Mouse (Mus musculus) myocyte (in vitro differentiated cells): ENCODE measurements around the gene Hcn2. TPM values are rescaled to one million over a fixed set of nuclear protein-coding genes. Genes with fewer than 3 reads are reported as not detected.

ENCODE experiments used
- H3K27me3 ChIP-seq: one replicate; pipeline ENCODE4 v1.6.1; 2011; ENCODE audit not compliant: control insufficient read depth, insufficient read depth, insufficient read length
- H3K36me3 ChIP-seq: one replicate; pipeline ENCODE4 v1.6.1; 2011; ENCODE audit not compliant: control insufficient read depth, insufficient read depth
- H3K4me2 ChIP-seq: one replicate; pipeline ENCODE4 v1.6.1; 2011; ENCODE audit warnings: low read depth, control low read depth
- H3K4me3 ChIP-seq: one replicate; pipeline ENCODE4 v1.5.1; 2011; ENCODE audit warnings: mild to moderate bottlenecking, control low read depth, moderate library complexity
- H3K79me2 ChIP-seq: one replicate; pipeline ENCODE4 v1.6.1; 2011; ENCODE audit not compliant: control insufficient read depth, insufficient read depth
- H3ac ChIP-seq: one replicate; pipeline ENCODE4 v1.6.1; 2011; ENCODE audit not compliant: control insufficient read depth, insufficient read length
- CEBPB ChIP-seq: IDR thresholded peaks from 2 replicates; pipeline ENCODE4 v1.6.1; 2011; ENCODE audit warnings: mild to moderate bottlenecking, moderate library complexity; ENCODE audit not compliant: poor library complexity, insufficient read depth, severe bottlenecking
- E2F4 ChIP-seq: IDR thresholded peaks from one replicate; pipeline ENCODE4 v1.6.1; 2011; ENCODE audit warnings: mild to moderate bottlenecking, control low read depth, moderate library complexity; ENCODE audit not compliant: insufficient read depth
- MAX ChIP-seq: IDR thresholded peaks from one replicate; pipeline ENCODE4 v1.6.1; 2011; ENCODE audit warnings: low read depth, mild to moderate bottlenecking, control low read depth
- MYOD1 ChIP-seq, 3 experiments: IDR thresholded peaks; one replicate each; pipeline ENCODE4 v1.6.1; 2011; ENCODE audit warnings: control low read depth in 2 of 3, low read depth in 2 of 3, mild to moderate bottlenecking in 2 of 3, moderate library complexity in 1 of 3; ENCODE audit not compliant: insufficient read length in 2 of 3, control insufficient read depth in 1 of 3
- MYOG ChIP-seq, 3 experiments: IDR thresholded peaks; one replicate each; pipeline ENCODE4 v1.6.1; 2011; ENCODE audit warnings: control low read depth in 2 of 3, low read depth in 2 of 3, mild to moderate bottlenecking in 2 of 3; ENCODE audit not compliant: insufficient read length in 2 of 3, control insufficient read depth in 1 of 3, insufficient read depth in 1 of 3
- POLR2A ChIP-seq: IDR thresholded peaks from one replicate; pipeline ENCODE4 v1.6.1; 2011; ENCODE audit warnings: low read depth, mild to moderate bottlenecking, control low read depth, moderate library complexity; ENCODE audit not compliant: insufficient read length
- POLR2AphosphoS2 ChIP-seq: IDR thresholded peaks from one replicate; pipeline ENCODE4 v1.6.1; 2011; ENCODE audit warnings: low read depth, control low read depth; ENCODE audit not compliant: insufficient read length
- REST ChIP-seq: IDR thresholded peaks from one replicate; pipeline ENCODE4 v1.6.1; 2011; ENCODE audit warnings: mild to moderate bottlenecking, control low read depth, moderate library complexity; ENCODE audit not compliant: insufficient read depth, insufficient read length
- SRF ChIP-seq: IDR thresholded peaks from one replicate; pipeline ENCODE4 v1.6.1; 2011; ENCODE audit warnings: low read depth; ENCODE audit not compliant: control insufficient read depth, insufficient read length
- TCF12 ChIP-seq: IDR thresholded peaks from one replicate; pipeline ENCODE4 v1.6.1; 2011; ENCODE audit warnings: mild to moderate bottlenecking, control low read depth; ENCODE audit not compliant: poor library complexity, insufficient read depth, severe bottlenecking
- TCF3 ChIP-seq: IDR thresholded peaks from one replicate; pipeline ENCODE4 v1.6.1; 2011; ENCODE audit warnings: low read depth, control low read depth; ENCODE audit not compliant: insufficient read length
- USF1 ChIP-seq: IDR thresholded peaks from one replicate; pipeline ENCODE4 v1.6.1; 2011; ENCODE audit warnings: low read depth, mild to moderate bottlenecking, control low read depth, moderate library complexity
- polyA plus RNA-seq: library from polyadenylated mRNA; unstranded; fragments of >200 nt; fragmentation: generic; extraction: Trizol; gene quantifications from one replicate; pipeline ENCODE4 v1.2.1, GENCODE M21; 2012; ENCODE audit warnings: missing spikeins

Gene Hcn2
- polyA plus RNA-seq, 1 experiment, result 0.35 TPM

GRCm38 (mm10) chr10:79704970-79705360 lies 11.5 kb upstream of the Hcn2 start:
- H3K36me3 ChIP-seq, result peaks cover 6% of the 10 kb centered on the region
- peak overlapping the region; percentile 93 for H3K4me3 ChIP-seq
- H3K27me3 ChIP-seq, result no peaks in the 10 kb centered on the region
- H3K4me2 ChIP-seq, result peak overlapping the region; percentile 96
- no peak for TF ChIP-seq MYOG (IDR thresholded peaks at IDR 0.05; ENCODE audit: control insufficient read depth in 1 of 3, insufficient read depth in 1 of 3, insufficient read length in 2 of 3, low read depth in 2 of 3)
- no peak for TF ChIP-seq E2F4
- no peak for TF ChIP-seq MAX
- TF ChIP-seq SRF, result no peak
- no peak for TF ChIP-seq TCF3
- no peak for TF ChIP-seq REST
- no peak for TF ChIP-seq POLR2A
- no peak for TF ChIP-seq CEBPB
- no peak for TF ChIP-seq TCF12
- no peak for TF ChIP-seq USF1
- no peak for TF ChIP-seq POLR2AphosphoS2
- no peak for TF ChIP-seq MYOD1 (IDR thresholded peaks at IDR 0.05; ENCODE audit: control insufficient read depth in 1 of 3, insufficient read length in 2 of 3, low read depth in 2 of 3)
- peak overlapping the region; percentile 66 for H3ac ChIP-seq
- peaks cover 47% of the 10 kb centered on the region for H3K79me2 ChIP-seq

- no peak overlapping the region for H3ac ChIP-seq
- peaks cover 47% of the 10 kb centered on the region for H3K79me2 ChIP-seq
- TF ChIP-seq MYOG (IDR thresholded peaks at IDR 0.05; ENCODE audit: control insufficient read depth in 1 of 3, insufficient read depth in 1 of 3, insufficient read length in 2 of 3, low read depth in 2 of 3) (peak; percentile 45 to 92 (median 67)), POLR2A (peak; percentile 9), SRF (no peak), POLR2AphosphoS2 (no peak), MYOD1 (IDR thresholded peaks at IDR 0.05; ENCODE audit: control insufficient read depth in 1 of 3, insufficient read length in 2 of 3, low read depth in 2 of 3) (peak; percentile 15 to 93 (median 86)), CEBPB (no peak), REST (no peak), TCF3 (no peak)
- H3K36me3 ChIP-seq, result peaks cover 11% of the 10 kb centered on the region
- peak overlapping the region; percentile 96 for H3K4me2 ChIP-seq
- no peaks in the 10 kb centered on the region for H3K27me3 ChIP-seq
- peak overlapping the region; percentile 93 for H3K4me3 ChIP-seq
Observed at GRCm38 (mm10) chr10:79705951-79706350, 10.5 kb upstream of the Hcn2 start.

DNA sequence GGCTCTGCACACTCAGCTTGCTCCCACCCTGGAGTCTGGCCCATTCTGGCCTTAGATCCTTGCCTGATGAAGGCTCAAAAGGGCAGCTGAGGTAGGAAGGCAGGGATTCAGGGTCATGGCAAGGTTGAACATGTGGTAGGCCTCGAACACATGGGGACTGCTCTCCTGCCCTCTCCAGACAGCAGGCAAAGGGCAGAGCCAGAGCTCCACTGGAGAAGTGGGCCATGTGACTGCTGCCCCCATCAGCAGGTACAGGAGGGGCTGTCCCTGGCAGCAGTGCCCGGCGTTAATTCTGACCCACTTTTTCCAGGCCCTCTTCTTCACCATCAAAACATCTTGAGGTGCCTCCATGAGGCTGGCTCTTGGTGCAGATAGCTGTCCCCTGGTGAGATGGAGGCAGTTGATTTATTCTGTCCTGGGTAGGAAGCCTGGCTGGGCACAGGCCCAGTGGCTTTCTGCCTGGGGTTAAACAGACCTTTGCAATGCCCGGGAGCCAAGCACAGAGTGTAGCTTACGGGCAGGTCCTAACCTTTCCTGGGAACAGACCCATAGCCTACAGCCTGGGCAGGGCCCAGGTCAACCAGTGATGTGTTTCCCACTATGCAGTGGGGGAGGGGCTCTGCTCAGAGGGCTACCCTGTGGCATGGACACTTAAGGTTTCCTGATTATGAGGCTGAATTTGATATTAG lies 9.9 kb upstream of the Hcn2 start:
- peak overlapping the region; percentile 96 for H3K4me2 ChIP-seq
- H3K36me3 ChIP-seq, result peaks cover 12% of the 10 kb centered on the region
- no peaks in the 10 kb centered on the region for H3K27me3 ChIP-seq
- no peak overlapping the region for H3ac ChIP-seq
- TF ChIP-seq CEBPB (no peak), POLR2A (peak; percentile 2), TCF3 (no peak)
- H3K79me2 ChIP-seq, result peaks cover 47% of the 10 kb centered on the region
- H3K4me3 ChIP-seq, result peak overlapping the region; percentile 93

DNA sequence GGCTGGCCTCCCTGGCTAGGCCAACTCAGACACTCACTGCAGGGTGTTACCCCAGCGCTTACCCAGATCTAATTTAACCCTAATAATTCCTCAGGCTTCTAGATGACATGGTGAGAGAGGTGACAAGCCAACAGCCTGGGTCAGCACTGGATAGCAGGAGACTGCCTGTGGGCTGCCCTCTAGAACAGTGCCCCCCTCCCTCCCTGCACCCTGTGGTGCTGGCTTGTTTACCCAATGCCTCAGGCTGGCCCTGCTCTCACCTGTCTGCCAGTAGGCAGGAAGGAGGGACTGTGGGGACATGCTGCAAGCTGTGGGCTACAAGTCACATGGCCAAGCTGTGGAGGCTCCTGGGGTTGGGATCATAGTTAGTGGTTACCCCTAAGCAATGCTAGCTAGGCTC lies 9.3 kb upstream of the Hcn2 start:
- H3K79me2 ChIP-seq, result peaks cover 47% of the 10 kb centered on the region
- TF ChIP-seq MYOG (IDR thresholded peaks at IDR 0.05; ENCODE audit: control insufficient read depth in 1 of 3, insufficient read depth in 1 of 3, insufficient read length in 2 of 3, low read depth in 2 of 3), result peak in 1 of 3 experiments; percentile 89
- TF ChIP-seq MYOD1 (IDR thresholded peaks at IDR 0.05; ENCODE audit: control insufficient read depth in 1 of 3, insufficient read length in 2 of 3, low read depth in 2 of 3), result peak in 1 of 3 experiments; percentile 69
- no peak for TF ChIP-seq MAX
- peak overlapping the region; percentile 96 for H3K4me2 ChIP-seq
- H3K4me3 ChIP-seq, result peak overlapping the region; percentile 93
- H3K36me3 ChIP-seq, result peaks cover 18% of the 10 kb centered on the region
- no peaks in the 10 kb centered on the region for H3K27me3 ChIP-seq
- no peak overlapping the region for H3ac ChIP-seq

DNA sequence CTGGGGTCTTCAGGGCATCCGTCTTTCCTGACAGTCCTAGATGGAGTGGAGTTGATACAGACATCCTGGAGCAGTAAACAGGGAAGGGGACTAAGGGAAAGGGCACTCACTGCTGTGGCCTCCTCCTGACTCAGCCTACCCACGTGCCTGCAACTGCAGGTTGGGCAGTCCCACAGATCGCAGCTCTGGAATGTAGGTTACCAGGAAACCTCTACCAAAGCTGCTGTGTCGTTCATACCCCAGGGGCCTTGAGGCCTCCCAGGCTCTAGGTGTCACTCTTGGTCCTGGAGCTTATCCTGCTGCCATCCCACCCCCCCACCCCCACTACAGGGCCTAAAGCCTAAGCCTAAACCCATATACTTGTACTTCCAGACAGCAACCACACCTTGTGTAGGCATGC lies 8.7 kb upstream of the Hcn2 start:
- H3K79me2 ChIP-seq, result peaks cover 47% of the 10 kb centered on the region
- H3K4me3 ChIP-seq, result peak overlapping the region; percentile 93
- no peaks in the 10 kb centered on the region for H3K27me3 ChIP-seq
- H3K4me2 ChIP-seq, result peak overlapping the region; percentile 96
- TF ChIP-seq POLR2AphosphoS2 (peak; percentile 21), REST (no peak)
- peaks cover 18% of the 10 kb centered on the region for H3K36me3 ChIP-seq
- H3ac ChIP-seq, result no peak overlapping the region

DNA sequence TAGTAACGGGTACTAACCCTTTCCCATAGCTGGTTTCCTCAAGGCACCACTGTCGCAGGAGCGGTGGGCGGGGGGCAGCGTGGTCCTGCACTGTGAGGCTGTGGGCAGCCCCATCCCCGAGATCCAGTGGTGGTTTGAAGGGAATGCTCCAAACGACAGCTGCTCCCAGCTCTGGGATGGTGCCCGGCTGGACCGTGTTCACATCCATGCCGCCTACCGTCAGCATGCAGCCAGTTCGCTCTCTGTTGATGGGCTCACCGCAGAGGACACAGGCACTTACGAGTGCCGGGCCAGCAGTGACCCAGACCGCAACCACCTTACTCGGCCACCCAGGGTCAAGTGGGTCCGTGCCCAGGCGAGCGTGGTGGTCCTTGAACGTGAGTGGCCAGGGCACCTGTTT lies 7.8 kb upstream of the Hcn2 start:
- Histone ChIP-seq H3K4me2 (peak overlapping the region; percentile 30), H3K36me3 (peaks cover 18% of the 10 kb centered on the region), H3K27me3 (no peaks in the 10 kb centered on the region), H3K79me2 (peaks cover 47% of the 10 kb centered on the region), H3K4me3 (no peak overlapping the region), H3ac (no peak overlapping the region)
- peak in 2 of 3 experiments; percentile 63 to 84 for TF ChIP-seq MYOD1 (IDR thresholded peaks at IDR 0.05; ENCODE audit: control insufficient read depth in 1 of 3, insufficient read length in 2 of 3, low read depth in 2 of 3)
- no peak for TF ChIP-seq CEBPB
- TF ChIP-seq MYOG (IDR thresholded peaks at IDR 0.05; ENCODE audit: control insufficient read depth in 1 of 3, insufficient read depth in 1 of 3, insufficient read length in 2 of 3, low read depth in 2 of 3), result peak in 2 of 3 experiments; percentile 89 to 93
- no peak for TF ChIP-seq USF1
- peak; percentile 52 for TF ChIP-seq POLR2AphosphoS2
